Mouse (Mus musculus) gastrocnemius, postnatal 25 days (tissue): ENCODE data around the gene Gpr83. TPM values are rescaled to one million over a fixed set of nuclear protein-coding genes. Genes with fewer than 3 reads are reported as not detected.
A peak's percentile ranks its signal among the peaks of the same experiment; 100 is the strongest.
"Not testable (repeated sequence)": the region's sequence is repeated elsewhere in the genome, so short reads cannot be mapped to it uniquely, and the experiment has no call there.

Source experiments
- DNase-seq: peaks from one replicate; pipeline ENCODE4 v3.0.0; 2022
- total RNA-seq, 2 experiments: library from RNA; stranded (reverse); gene quantifications; 1 replicate in 1 of 2; 2 replicates in 1 of 2; pipeline ENCODE4 v1.2.3; 2021

The Gpr83 gene
- total RNA-seq, 2 experiments from 2014 or later: not detected

- DNase-seq: no peak
Measured at GRCm38 (mm10) chr9:14870377-14870776, 10.4 kb downstream of the Gpr83 start.

GRCm38 (mm10) chr9:14870802-14871201 is 10.8 kb downstream of the Gpr83 start:
- DNase-seq: no peak

GRCm38 (mm10) chr9:14871536-14871935 is 11.5 kb downstream of the Gpr83 start:
- DNase-seq: no peak

GRCm38 (mm10) chr9:14872181-14872930 is 12.3 kb downstream of the Gpr83 start:
- no peak for DNase-seq

- DNase-seq: no peak
Measured at GRCm38 (mm10) chr9:14875743-14876507, 15.9 kb downstream of the Gpr83 start.

GRCm38 (mm10) chr9:14876566-14876965 is 16.6 kb downstream of the Gpr83 start:
- not testable (repeated sequence) for DNase-seq

GRCm38 (mm10) chr9:14884641-14885040 is 24.6 kb downstream of the Gpr83 start:
- DNase-seq: no peak

GRCm38 (mm10) chr9:14885151-14885550 is 25.1 kb downstream of the Gpr83 start:
- DNase-seq: no peak

- no peak for DNase-seq
Measured at GRCm38 (mm10) chr9:14885954-14886353, 25.9 kb downstream of the Gpr83 start.

- DNase-seq: no peak
Measured at GRCm38 (mm10) chr9:14887787-14888382, 27.9 kb downstream of the Gpr83 start.

GRCm38 (mm10) chr9:14888671-14889070 is 28.7 kb downstream of the Gpr83 start:
- no peak for DNase-seq

- no peak for DNase-seq
Measured at GRCm38 (mm10) chr9:14890699-14891098, 30.7 kb downstream of the Gpr83 start.

GRCm38 (mm10) chr9:14891891-14892290 is 31.9 kb downstream of the Gpr83 start:
- DNase-seq: no peak

GRCm38 (mm10) chr9:14893388-14893787 is 33.4 kb downstream of the Gpr83 start:
- DNase-seq: no peak

GRCm38 (mm10) chr9:14894628-14895027 is 34.6 kb downstream of the Gpr83 start:
- DNase-seq: no peak

GRCm38 (mm10) chr9:14895237-14895835 is 35.3 kb downstream of the Gpr83 start:
- DNase-seq: no peak

GRCm38 (mm10) chr9:14897102-14897501 is 37.1 kb downstream of the Gpr83 start:
- DNase-seq: peak; percentile 19

GRCm38 (mm10) chr9:14901757-14902156 is 41.7 kb downstream of the Gpr83 start:
- no peak for DNase-seq

GRCm38 (mm10) chr9:14902416-14902815 is 42.4 kb downstream of the Gpr83 start:
- DNase-seq: no peak

GRCm38 (mm10) chr9:14903006-14903405 is 43.0 kb downstream of the Gpr83 start:
- DNase-seq: no peak

GRCm38 (mm10) chr9:14903581-14904378 is 43.8 kb downstream of the Gpr83 start, which contains the start of gene Izumo1r:
Gene Izumo1r, minus strand, starts transcription at chr9:14903949.
- no peak for DNase-seq
